Mouse (Mus musculus) brain, embryonic 18.5 days (tissue): ENCODE measurements around the gene Tmem254c.
"Not testable (repeated sequence)": the region's sequence is repeated elsewhere in the genome, so short reads cannot be mapped to it uniquely, and the experiment has no call there.

Source experiments
- DNase-seq: peaks from one replicate; pipeline ENCODE4 v3.0.0-alpha.2; 2012; ENCODE audit warnings: low read depth, low spot score

Gene Tmem254c

GRCm38 (mm10) chr14:26067325-26067633 is at the start of gene Tmem254c:
Gene Tmem254c (minus strand): TSS chr14:26067355.
- not testable (repeated sequence) for DNase-seq

GRCm38 (mm10) chr14:26097622-26098021 is 30.5 kb upstream of the Tmem254c start:
- DNase-seq: not testable (repeated sequence)

GRCm38 (mm10) chr14:26081997-26082396 is 14.8 kb upstream of the Tmem254c start, which contains the start of gene Cphx3:
Gene Cphx3 (plus strand): TSS chr14:26082297.
- DNase-seq: not testable (repeated sequence)

GRCm38 (mm10) chr14:26081216-26081615 is 14.1 kb upstream of the Tmem254c start, which contains the start of gene Cphx2:
Gene Cphx2 (plus strand): TSS chr14:26081516.
- DNase-seq: not testable (repeated sequence)

- DNase-seq: not testable (repeated sequence)
Measured at GRCm38 (mm10) chr14:26076620-26077390, 9.7 kb upstream of the Tmem254c start.

- not testable (repeated sequence) for DNase-seq
Measured at GRCm38 (mm10) chr14:26066574-26067324, 406 bp downstream of the Tmem254c start.

GRCm38 (mm10) chr14:26059362-26059761 is 7.8 kb downstream of the Tmem254c start:
- DNase-seq: not testable (repeated sequence)

GRCm38 (mm10) chr14:26058184-26058583 is 9.0 kb downstream of the Tmem254c start:
- DNase-seq: not testable (repeated sequence)

GRCm38 (mm10) chr14:26048767-26049166 is 18.4 kb downstream of the Tmem254c start:
- DNase-seq: not testable (repeated sequence)

GRCm38 (mm10) chr14:26047026-26047425 is 20.1 kb downstream of the Tmem254c start:
- DNase-seq: not testable (repeated sequence)

- not testable (repeated sequence) for DNase-seq
Measured at GRCm38 (mm10) chr14:26045007-26045406, 22.1 kb downstream of the Tmem254c start.

- DNase-seq: not testable (repeated sequence)
Measured at GRCm38 (mm10) chr14:26042611-26043010, 24.5 kb downstream of the Tmem254c start, which contains the start of gene Gm9780. Gene Gm9780 (minus strand): TSS chr14:26042711.

GRCm38 (mm10) chr14:26035439-26035838 is 31.7 kb downstream of the Tmem254c start:
- DNase-seq: not testable (repeated sequence)

GRCm38 (mm10) chr14:26034364-26034763 is 32.8 kb downstream of the Tmem254c start:
- not testable (repeated sequence) for DNase-seq

GRCm38 (mm10) chr14:26025653-26026052 is 41.5 kb downstream of the Tmem254c start:
- not testable (repeated sequence) for DNase-seq

GRCm38 (mm10) chr14:26022831-26023230 is 44.3 kb downstream of the Tmem254c start:
- DNase-seq: not testable (repeated sequence)

GRCm38 (mm10) chr14:26021555-26021954 is 45.6 kb downstream of the Tmem254c start:
- not testable (repeated sequence) for DNase-seq

- DNase-seq: not testable (repeated sequence)
Measured at GRCm38 (mm10) chr14:26016414-26016813, 50.7 kb downstream of the Tmem254c start.
